Mouse (Mus musculus) ES-E14 (cell line): Measurements from ENCODE around the gene Yipf2.

ENCODE experiments used
- CHD2 ChIP-seq: IDR thresholded peaks from 2 replicates; pipeline ENCODE4 v1.6.1; 2014; ENCODE audit warnings: mild to moderate bottlenecking, low read depth, low read length, inconsistent platforms
- HCFC1 ChIP-seq: IDR thresholded peaks from 2 replicates; pipeline ENCODE4 v1.6.1; 2012; ENCODE audit warnings: low read length, inconsistent platforms, borderline replicate concordance; ENCODE audit not compliant: insufficient read depth

GRCm38 (mm10) chr9:21639031-21639430 lies 46.4 kb upstream of the Yipf2 start:
- TF ChIP-seq HCFC1: no peak
- no peak for TF ChIP-seq CHD2
